ENCODE assay signal across 12 mouse cellular contexts in genomic region chr1:194482001-194482716, GRCm38 (mm10).
DNase-seq lines count a peak whose midpoint lies in the region; ATAC-seq and TF ChIP-seq lines count a peak whose summit lies in the region.
"Had no signal": no experiment of that assay in that cellular context is flagged by ENCODE, and none has a peak within 500 bp of the region (broad histone marks: within the 10 kb centered on the region; RNA-seq: fewer than 3 reads in every experiment).

No protein-coding gene starts in this region.

- no peaks in the 10 kb centered on the region for H3K79me2 ChIP-seq in liver, adult 2 months (ENCODE audit: control insufficient read depth, insufficient read depth, low read length)

- TF ChIP-seq POLR2A in liver, adult 2 months (IDR thresholded peaks at IDR 0.05; ENCODE audit: extremely low read depth, insufficient read depth, low read length): no peak

- no peaks in the 10 kb centered on the region for H3K36me3 ChIP-seq in kidney, embryonic 14.5 days (ENCODE audit: control insufficient read depth, insufficient read depth, low read length)
- no peaks in the 10 kb centered on the region for H3K36me3 ChIP-seq in heart, postnatal 0 days (replicated peaks; ENCODE audit: control insufficient read depth, insufficient read depth, low read length)
- no peaks in the 10 kb centered on the region for H3K36me3 ChIP-seq in liver, adult 2 months (ENCODE audit: control insufficient read depth, insufficient read depth, low read length)
- H3K36me3 ChIP-seq: stomach, embryonic 15.5 days had no signal

- H3K9ac ChIP-seq in kidney, embryonic 14.5 days (ENCODE audit: low read depth, low read length): no peak overlapping the region
- H3K9ac ChIP-seq in heart, postnatal 0 days (replicated peaks; ENCODE audit: low read depth, low read length): no peak overlapping the region
- no peak overlapping the region for H3K9ac ChIP-seq in liver, adult 2 months (ENCODE audit: low read depth, low read length)
- H3K9ac ChIP-seq: stomach, embryonic 15.5 days had no signal

- no peaks in the 10 kb centered on the region; the same call in 1 of the 2 replicates for H3K4me1 ChIP-seq in kidney, embryonic 14.5 days (ENCODE audit: control insufficient read depth, insufficient read depth, low read length)
- no peaks in the 10 kb centered on the region for H3K4me1 ChIP-seq in heart, postnatal 0 days (ENCODE audit: control insufficient read depth, insufficient read depth)
- H3K4me1 ChIP-seq in liver, adult 2 months (ENCODE audit: control insufficient read depth, insufficient read depth, low read length): peaks cover 10% of the 10 kb centered on the region
- H3K4me1 ChIP-seq: stomach, embryonic 15.5 days had no signal

- peak; percentile 93 for ATAC-seq in kidney, embryonic 14.5 days (ENCODE audit: low FRiP score, low TSS enrichment)
- peak; percentile 27; the same call in 1 of the 2 replicates for ATAC-seq in heart, postnatal 0 days (ENCODE audit: insufficient read depth, low read depth)

- H3K4me3 ChIP-seq in kidney, embryonic 14.5 days (ENCODE audit: low read length): no peak overlapping the region
- H3K4me3 ChIP-seq in heart, postnatal 0 days (ENCODE audit: low read depth, low read length): no peak overlapping the region
- no peak overlapping the region for H3K4me3 ChIP-seq in liver, adult 2 months (ENCODE audit: insufficient read depth, low read depth, low read length)
- H3K4me3 ChIP-seq: stomach, embryonic 15.5 days had no signal

- H3K27ac ChIP-seq in kidney, embryonic 14.5 days (ENCODE audit: low read depth, low read length): no peak overlapping the region
- no peak overlapping the region for H3K27ac ChIP-seq in heart, postnatal 0 days (ENCODE audit: low read depth)
- peak overlapping the region; percentile 84 for H3K27ac ChIP-seq in liver, adult 2 months (replicated peaks; ENCODE audit: insufficient read depth, low read depth, low read length)
- H3K27ac ChIP-seq: stomach, embryonic 15.5 days had no signal

- H3K4me2 ChIP-seq in kidney, embryonic 14.5 days (replicated peaks; ENCODE audit: low read depth, low read length): no peak overlapping the region
- no peak overlapping the region for H3K4me2 ChIP-seq in heart, postnatal 0 days (ENCODE audit: low read depth, low read length)
- H3K4me2 ChIP-seq: stomach, embryonic 15.5 days had no signal

- DNase-seq in kidney, adult 8-10 months: no peak
- peak; percentile 15 for DNase-seq in heart, postnatal 0 days (ENCODE audit: low spot score)
- DNase-seq in liver, adult 2 months (ENCODE audit: extremely low read depth, low read depth, low spot score): peak; percentile 90
- peak; percentile 22 for DNase-seq in retina, postnatal 1 day
- no peak for DNase-seq in urinary bladder, postnatal 36 days (ENCODE audit: low spot score in 2 of 2)
- no peak for DNase-seq in right cerebral cortex, postnatal 36 days (ENCODE audit: low spot score in 2 of 2)
- DNase-seq in cerebellum, adult 9-10 months: no peak
- DNase-seq: cerebellum, postnatal 10 days; lung, postnatal 14 days; right cerebral cortex, adult 18-20 months had no signal

- no peaks in the 10 kb centered on the region for H3K27me3 ChIP-seq in kidney, embryonic 14.5 days (ENCODE audit: control insufficient read depth, insufficient read depth, low read length)
- H3K27me3 ChIP-seq in heart, postnatal 0 days (ENCODE audit: control insufficient read depth, insufficient read depth, low read length): no peaks in the 10 kb centered on the region
- H3K27me3 ChIP-seq in liver, adult 2 months (ENCODE audit: control insufficient read depth, insufficient read depth, low read length): no peaks in the 10 kb centered on the region
- H3K27me3 ChIP-seq: stomach, embryonic 15.5 days had no signal

- 41% methylated on average over 6 of the region's 6 CpGs for WGBS in kidney, embryonic 14.5 days
- 33% methylated on average over 6 of the region's 6 CpGs for WGBS in heart, postnatal 0 days
- WGBS in liver, adult 2 months: 10% methylated on average over 6 of the region's 6 CpGs

- TF ChIP-seq EP300 in heart, postnatal 0 days (IDR thresholded peaks at IDR 0.05; ENCODE audit: low read depth): no peak

- TF ChIP-seq CTCF in heart, postnatal 0 days (IDR thresholded peaks at IDR 0.05; ENCODE audit: low read depth): no peak
- TF ChIP-seq CTCF in liver, adult 2 months (IDR thresholded peaks at IDR 0.05; ENCODE audit: low read depth, low read length): no peak

- H3K9me3 ChIP-seq in kidney, embryonic 14.5 days (ENCODE audit: control insufficient read depth, low read length): no peaks in the 10 kb centered on the region
- H3K9me3 ChIP-seq in heart, postnatal 0 days (replicated peaks; ENCODE audit: control insufficient read depth, low read length): no peaks in the 10 kb centered on the region
- H3K9me3 ChIP-seq: stomach, embryonic 15.5 days had no signal

Comparison
In these comparisons a context has a peak if more than half of its experiments do, and no peak if none do; other contexts are left out.
1. DNase-seq: peak in heart, postnatal 0 days (single experiment), liver, adult 2 months (single experiment) and retina, postnatal 1 day (single experiment); none in kidney, adult 8-10 months (0 of 2), urinary bladder, postnatal 36 days (0 of 2), right cerebral cortex, postnatal 36 days (0 of 2) and cerebellum, adult 9-10 months (single experiment).